Mouse (Mus musculus) CH12.LX (cell line): ENCODE measurements at regions not wholly inside any gene's neighbourhood (a gene's known extent, or its start where the extent isn't known, plus 50 kb on each side); places are given as distances from the start of the nearest gene placed in this dataset.
A peak's percentile ranks its signal among the peaks of the same experiment; 100 is the strongest.

Source experiments
- DNase-seq: peaks from one replicate; pipeline ENCODE4 v3.0.0-alpha.2; 2013; ENCODE audit errors: extremely low read depth
- H3K27ac ChIP-seq: 2 replicates; pipeline ENCODE4 v1.5.1; 2012; ENCODE audit warnings: low read depth, mild to moderate bottlenecking, control low read depth, moderate library complexity; ENCODE audit not compliant: insufficient read depth
- H3K27me3 ChIP-seq: replicated peaks from 2 replicates; pipeline ENCODE3; 2012; ENCODE audit warnings: inconsistent platforms
- H3K36me3 ChIP-seq, 2 experiments: replicated peaks in 1 of 2; 2 replicates each; pipeline versions ENCODE3 to v1.6.1; 2012; ENCODE audit warnings: inconsistent platforms in 1 of 2, low read length in 1 of 2, mild to moderate bottlenecking in 1 of 2, mixed read lengths in 1 of 2, moderate library complexity in 1 of 2; ENCODE audit not compliant: control insufficient read depth in 1 of 2, insufficient read depth in 1 of 2
- H3K4me1 ChIP-seq, 2 experiments: 2 replicates each; pipeline ENCODE4 v1.6.1; 2012; ENCODE audit warnings: inconsistent platforms in 1 of 2, moderate library complexity in 1 of 2; ENCODE audit not compliant: insufficient read depth in 2 of 2, control insufficient read depth in 1 of 2
- H3K4me2 ChIP-seq: 2 replicates; pipeline ENCODE4 v1.6.1; 2012; ENCODE audit warnings: low read depth, mild to moderate bottlenecking, control low read depth; ENCODE audit not compliant: poor library complexity, insufficient read depth, severe bottlenecking
- H3K4me3 ChIP-seq, 3 experiments: fragments of 150-350 bp in 1 of 3; sonication (generic) in 1 of 3; replicated peaks in 1 of 3; 2 replicates each; pipeline versions ENCODE3 to v1.5.1; 2011 to 2012; ENCODE audit warnings: low read depth in 2 of 3, low read length in 2 of 3, mild to moderate bottlenecking in 2 of 3, moderate library complexity in 2 of 3, control low read depth in 1 of 3, improper control_type of control experiment in 1 of 3, inconsistent platforms in 1 of 3, mixed read lengths in 1 of 3; ENCODE audit not compliant: poor library complexity in 1 of 3
- H3K79me2 ChIP-seq: replicated peaks from 2 replicates; pipeline ENCODE4 v1.6.1; 2012; ENCODE audit warnings: mild to moderate bottlenecking, moderate library complexity; ENCODE audit not compliant: control insufficient read depth, poor library complexity, insufficient read depth, severe bottlenecking; ENCODE audit errors: extremely low read depth
- H3K9ac ChIP-seq: 2 replicates; pipeline ENCODE4 v1.6.1; 2012; ENCODE audit warnings: low read depth, mild to moderate bottlenecking, control low read depth, moderate library complexity; ENCODE audit not compliant: insufficient read depth
- H3K9me3 ChIP-seq: replicated peaks from 2 replicates; pipeline ENCODE3; 2012; ENCODE audit warnings: low read length, inconsistent platforms, mixed read lengths
- CHD2 ChIP-seq: IDR thresholded peaks from 2 replicates; pipeline ENCODE4 v1.6.1; 2011; ENCODE audit warnings: low read length, improper control_type of control experiment
- CTCF ChIP-seq, 2 experiments: IDR thresholded peaks in 1 of 2; conservative IDR thresholded peaks in 1 of 2; 2 replicates each; pipeline ENCODE4 v1.5.1; 2011 to 2012; ENCODE audit warnings: low read depth in 2 of 2, low read length in 2 of 2, improper control_type of control experiment in 1 of 2, inconsistent platforms in 1 of 2, mild to moderate bottlenecking in 1 of 2, moderate library complexity in 1 of 2
- E2F4 ChIP-seq: IDR thresholded peaks from 2 replicates; pipeline ENCODE4 v1.6.1; 2011; ENCODE audit warnings: low read depth, low read length, improper control_type of control experiment; ENCODE audit not compliant: insufficient replicate concordance
- EP300 ChIP-seq: IDR thresholded peaks from 2 replicates; pipeline ENCODE4 v1.6.1; 2011; ENCODE audit warnings: low read length, improper control_type of control experiment
- JUN ChIP-seq: IDR thresholded peaks from 2 replicates; pipeline ENCODE4 v1.6.1; 2011; ENCODE audit warnings: low read depth, mild to moderate bottlenecking, low read length, improper control_type of control experiment, moderate library complexity; ENCODE audit not compliant: insufficient read depth
- JUND ChIP-seq: conservative IDR thresholded peaks from 2 replicates; pipeline ENCODE4 v1.6.1; 2011; ENCODE audit warnings: low read depth, low read length, improper control_type of control experiment
- MAX ChIP-seq: IDR thresholded peaks from 2 replicates; pipeline ENCODE4 v1.6.1; 2011; ENCODE audit warnings: low read length, improper control_type of control experiment
- MAZ ChIP-seq: IDR thresholded peaks from 2 replicates; pipeline ENCODE4 v1.6.1; 2012; ENCODE audit warnings: low read depth, mild to moderate bottlenecking, inconsistent platforms, low read length, improper control_type of control experiment, moderate library complexity
- NELFE ChIP-seq: IDR thresholded peaks from 2 replicates; pipeline ENCODE4 v1.6.1; 2011; ENCODE audit warnings: low read depth, low read length, improper control_type of control experiment
- PAX5 ChIP-seq: IDR thresholded peaks from 2 replicates; pipeline ENCODE4 v1.6.1; 2012; ENCODE audit warnings: low read length, inconsistent platforms, mixed read lengths
- POLR2A ChIP-seq: IDR thresholded peaks from 2 replicates; pipeline ENCODE4 v1.6.1; 2011; ENCODE audit warnings: low read depth, mild to moderate bottlenecking, improper control_type of control experiment, low read length
- RAD21 ChIP-seq: IDR thresholded peaks from 2 replicates; pipeline ENCODE4 v1.6.1; 2011; ENCODE audit warnings: low read depth, mild to moderate bottlenecking, low read length, improper control_type of control experiment, moderate library complexity
- SIN3A ChIP-seq: IDR thresholded peaks from 2 replicates; pipeline ENCODE4 v1.6.1; 2012; ENCODE audit warnings: low read length, improper control_type of control experiment, inconsistent platforms
- SMC3 ChIP-seq: IDR thresholded peaks from 2 replicates; pipeline ENCODE4 v1.6.1; 2011; ENCODE audit warnings: low read depth, low read length, improper control_type of control experiment
- TCF12 ChIP-seq: IDR thresholded peaks from 2 replicates; pipeline ENCODE4 v1.6.1; 2014; ENCODE audit warnings: low read depth, mild to moderate bottlenecking, inconsistent platforms, low read length, improper control_type of control experiment
- UBTF ChIP-seq: IDR thresholded peaks from 2 replicates; pipeline ENCODE4 v1.6.1; 2012; ENCODE audit warnings: low read depth, mild to moderate bottlenecking, inconsistent platforms, low read length, improper control_type of control experiment, moderate library complexity
- USF1 ChIP-seq: IDR thresholded peaks from 2 replicates; pipeline ENCODE4 v1.6.1; 2014; ENCODE audit warnings: low read depth, mild to moderate bottlenecking, inconsistent platforms, low read length, improper control_type of control experiment
- ZKSCAN1 ChIP-seq: IDR thresholded peaks from 2 replicates; pipeline ENCODE4 v1.6.1; 2012; ENCODE audit warnings: low read depth, inconsistent platforms, low read length, improper control_type of control experiment, borderline replicate concordance
- ZMIZ1 ChIP-seq: IDR thresholded peaks from 2 replicates; pipeline ENCODE4 v1.6.1; 2012; ENCODE audit warnings: low read depth, mild to moderate bottlenecking, inconsistent platforms, low read length, improper control_type of control experiment
- dilution Hi-C: fragments of 300-500 bp; cut with MboI; formaldehyde crosslinking; loops from 2 replicates; pipeline ENCODE4 v1.14.3; 2020; ENCODE audit warnings: low sequenced_read_pairs; ENCODE audit not compliant: extremely low pct_unique_long_range_greater_than_20kb, extremely low pct_ligation_motif_present
- in situ Hi-C: fragments of 300-500 bp; cut with MboI; formaldehyde crosslinking; loops from 3 replicates; pipeline ENCODE4 v1.14.3; 2019; ENCODE audit warnings: low sequenced_read_pairs, low pct_ligation_motif_present, low pct_unique_long_range_greater_than_20kb, mixed read lengths

DNA sequence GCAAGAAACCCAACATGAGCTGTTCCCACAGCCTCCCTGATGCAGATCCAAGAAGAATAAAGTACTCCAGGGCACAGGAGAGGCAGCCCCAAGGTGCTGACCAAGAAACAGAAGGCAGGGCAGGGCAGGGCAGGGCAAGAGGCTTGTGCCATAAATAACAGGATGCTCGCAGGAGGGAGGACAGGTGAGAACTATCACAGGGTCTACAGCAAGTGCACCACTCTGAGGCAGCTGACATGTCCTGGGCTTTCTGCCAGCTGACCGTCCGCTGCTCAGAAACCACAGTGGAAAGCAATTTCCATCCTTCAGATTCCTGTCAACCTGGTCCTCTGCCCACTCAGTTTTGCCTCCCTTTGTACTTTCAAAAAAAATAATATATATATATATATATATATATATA lies 77.0 kb upstream of the Xcl1 start:
- Histone ChIP-seq H3K9me3 (no peaks in the 10 kb centered on the region), H3K27ac (no peak overlapping the region), H3K79me2 (no peaks in the 10 kb centered on the region), H3K4me1 (0 out of 4 replicates have a peak, but pooled peaks cover 0 to 2% of the 10 kb centered on the region in 2 experiments), H3K27me3 (no peaks in the 10 kb centered on the region), H3K4me3 (no peak overlapping the region)
- dilution Hi-C loops (no loop called here), in situ Hi-C loops (no loop called here)
- TF ChIP-seq MAZ: no peak
- TF ChIP-seq SMC3: no peak
- no peak for TF ChIP-seq SIN3A
- no peak for TF ChIP-seq EP300
- TF ChIP-seq ZMIZ1: no peak
- TF ChIP-seq, all 38 proteins: peak for 0
- H3K9ac ChIP-seq: no peak overlapping the region
- DNase-seq: no peak
- H3K36me3 ChIP-seq: no peaks in the 10 kb centered on the region
- H3K4me2 ChIP-seq: no peak overlapping the region

DNA sequence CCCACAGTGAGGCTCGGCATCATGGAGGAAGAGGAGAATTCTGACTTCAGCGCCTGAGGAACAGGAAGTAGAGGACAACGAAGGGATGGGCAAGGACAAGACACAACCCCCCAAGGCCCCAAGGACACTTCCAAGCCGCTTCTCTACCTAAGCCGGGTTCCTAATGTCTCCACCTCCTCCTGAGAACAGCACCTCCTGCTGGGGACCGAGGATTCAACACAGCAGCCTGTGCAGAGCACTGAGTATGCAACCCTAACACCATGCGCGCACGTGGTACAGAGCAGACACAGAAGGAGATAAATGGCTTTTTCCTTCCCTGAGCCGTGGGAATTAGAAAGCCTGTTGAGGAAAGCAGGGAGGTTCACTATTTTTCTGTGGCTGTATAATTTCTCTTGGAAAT lies 64.2 kb upstream of the Xcl1 start:
- dilution Hi-C loops: no loop called here
- Histone ChIP-seq H3K27ac (no peak overlapping the region), H3K4me2 (no peak overlapping the region), H3K9me3 (no peaks in the 10 kb centered on the region), H3K4me1 (peaks cover 0 to 7% of the 10 kb centered on the region in 2 experiments; a peak in 2 of 4 replicates), H3K9ac (no peak overlapping the region), H3K27me3 (no peaks in the 10 kb centered on the region), H3K79me2 (no peaks in the 10 kb centered on the region), H3K4me3 (no peak overlapping the region), H3K36me3 (no peaks in the 10 kb centered on the region)
- DNase-seq: peak; percentile 25
- in situ Hi-C loops: no loop called here
- TF ChIP-seq MAX: no peak
- TF ChIP-seq NELFE: no peak
- TF ChIP-seq CTCF (conservative IDR thresholded peaks at IDR 0.05 in 1 of 2, IDR thresholded peaks at IDR 0.05 in 1 of 2; ENCODE audit: low read depth in 2 of 2, low read length in 2 of 2): peak in 1 of 2 experiments; percentile 54; a peak in 2 of 4 replicates
- peak; percentile 13 for TF ChIP-seq RAD21
- TF ChIP-seq PAX5: no peak
- TF ChIP-seq UBTF: no peak
- no peak for TF ChIP-seq TCF12
- TF ChIP-seq SMC3: peak; percentile 45
- no peak for TF ChIP-seq EP300
- no peak for TF ChIP-seq JUND
- TF ChIP-seq JUN: no peak
- TF ChIP-seq POLR2A: no peak

DNA sequence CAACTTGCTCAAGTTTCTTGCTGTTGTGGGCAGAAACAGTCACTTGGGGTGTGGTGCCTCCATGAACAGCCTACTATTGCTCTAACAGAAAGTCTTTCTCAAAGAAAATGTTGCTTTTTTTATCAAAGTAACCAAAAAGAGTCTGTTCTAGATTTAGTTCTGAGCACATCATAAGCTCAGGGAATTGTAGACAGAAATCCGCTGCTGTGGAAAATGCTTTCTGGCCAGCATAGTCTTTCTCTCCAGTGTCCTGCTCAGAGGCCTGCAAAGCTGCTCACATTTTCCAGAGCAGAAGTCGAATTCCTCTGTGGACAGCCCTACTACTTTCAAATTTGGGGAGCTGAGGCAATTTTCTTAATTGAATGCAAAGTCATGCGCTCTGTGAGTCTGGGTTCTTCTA lies 63.3 kb upstream of the Xcl1 start:
- Histone ChIP-seq H3K4me1 (peaks cover 0 to 7% of the 10 kb centered on the region in 2 experiments; a peak in 2 of 4 replicates), H3K79me2 (no peaks in the 10 kb centered on the region), H3K27me3 (no peaks in the 10 kb centered on the region), H3K27ac (no peak overlapping the region), H3K4me2 (no peak overlapping the region), H3K36me3 (no peaks in the 10 kb centered on the region), H3K9ac (no peak overlapping the region), H3K9me3 (no peaks in the 10 kb centered on the region), H3K4me3 (no peak overlapping the region)
- DNase-seq: no peak
- dilution Hi-C loops (no loop called here), in situ Hi-C loops (no loop called here)
- TF ChIP-seq CTCF (conservative IDR thresholded peaks at IDR 0.05 in 1 of 2, IDR thresholded peaks at IDR 0.05 in 1 of 2; ENCODE audit: low read depth in 2 of 2, low read length in 2 of 2) (no peak), E2F4 (no peak), JUND (no peak), CHD2 (no peak), JUN (no peak), MAZ (no peak), USF1 (no peak), TCF12 (no peak), SMC3 (no peak), ZKSCAN1 (no peak)
